24 mouse cellular contexts compared by ENCODE assay signal in genomic region chr11:20313576-20313975, GRCm38 (mm10). TPM values are rescaled to one million over a fixed set of nuclear protein-coding genes. Genes with fewer than 3 reads are reported as not detected.
DNase-seq lines count a peak whose midpoint lies in the region; ATAC-seq lines count a peak whose summit lies in the region.
"Had no signal": no experiment of that assay in that cellular context is flagged by ENCODE, and none has a peak within 500 bp of the region (broad histone marks: within the 10 kb centered on the region; RNA-seq: fewer than 3 reads in every experiment).

No protein-coding gene starts in this region.

- WGBS in kidney, embryonic 14.5 days = 92% methylated on average over 8 of the region's 8 CpGs
- WGBS in kidney, embryonic 15.5 days = 92% methylated on average over 8 of the region's 8 CpGs
- 93% methylated on average over 8 of the region's 8 CpGs for WGBS in hindbrain, embryonic 10.5 days

- H3K27ac ChIP-seq in kidney, embryonic 14.5 days (ENCODE audit: low read depth, low read length) = no peak overlapping the region
- no peak overlapping the region for H3K27ac ChIP-seq in kidney, embryonic 15.5 days
- H3K27ac ChIP-seq in hindbrain, embryonic 10.5 days = no peak overlapping the region
- H3K27ac ChIP-seq: embryonic facial prominence, embryonic 10.5 days; embryonic facial prominence, embryonic 13.5 days; forebrain, embryonic 12.5 days; forebrain, embryonic 15.5 days; heart, adult 2 months; heart, embryonic 10.5 days; hindbrain, embryonic 13.5 days had no signal

- H3K4me2 ChIP-seq in kidney, embryonic 14.5 days (replicated peaks; ENCODE audit: low read depth, low read length) = no peak overlapping the region
- no peak overlapping the region for H3K4me2 ChIP-seq in kidney, embryonic 15.5 days
- H3K4me2 ChIP-seq: embryonic facial prominence, embryonic 13.5 days; forebrain, embryonic 12.5 days; forebrain, embryonic 15.5 days; hindbrain, embryonic 13.5 days had no signal

- H3K36me3 ChIP-seq in kidney, embryonic 14.5 days (ENCODE audit: control insufficient read depth, insufficient read depth, low read length) = no peaks in the 10 kb centered on the region
- H3K36me3 ChIP-seq in kidney, embryonic 15.5 days = peaks cover under 1% of the 10 kb centered on the region
- peaks cover 35% of the 10 kb centered on the region for H3K36me3 ChIP-seq in hindbrain, embryonic 10.5 days

- no peak for ATAC-seq in kidney, embryonic 14.5 days (ENCODE audit: low FRiP score, low TSS enrichment)
- ATAC-seq in kidney, embryonic 15.5 days (replicated peaks; ENCODE audit: low FRiP score) = no peak
- ATAC-seq: CD4-positive, CD25-positive, alpha-beta regulatory T cell, adult 4 months; forebrain, embryonic 15.5 days; hindbrain, embryonic 16.5 days had no signal

- no peaks in the 10 kb centered on the region for H3K9me3 ChIP-seq in kidney, embryonic 14.5 days (ENCODE audit: control insufficient read depth, low read length)
- no peaks in the 10 kb centered on the region for H3K9me3 ChIP-seq in kidney, embryonic 15.5 days (replicated peaks)
- H3K9me3 ChIP-seq in hindbrain, embryonic 10.5 days = no peaks in the 10 kb centered on the region
- H3K9me3 ChIP-seq: embryonic facial prominence, embryonic 10.5 days; embryonic facial prominence, embryonic 13.5 days; forebrain, embryonic 12.5 days; forebrain, embryonic 15.5 days; heart, embryonic 10.5 days; hindbrain, embryonic 13.5 days had no signal

- DNase-seq in kidney, adult 18-20 months = peak; percentile 50
- DNase-seq in kidney, adult 9 months = peak; percentile 86
- DNase-seq in kidney, postnatal 36 days = peak; percentile 76
- DNase-seq in hindbrain, embryonic 10.5 days (ENCODE audit: low spot score) = no peak
- DNase-seq: adrenal gland, adult 2 months; adrenal gland, postnatal 14 days; cerebellum, adult 11 months; cerebellum, adult 2 months; cerebellum, adult 9-11 months; cerebellum, postnatal 25 days; embryo, embryonic 11 days; gastrocnemius, postnatal 25 days; heart, adult 2 months had no signal

- no peak overlapping the region for H3K4me3 ChIP-seq in kidney, embryonic 14.5 days (ENCODE audit: low read length)
- H3K4me3 ChIP-seq in kidney, embryonic 15.5 days (replicated peaks) = no peak overlapping the region
- no peak overlapping the region for H3K4me3 ChIP-seq in hindbrain, embryonic 10.5 days
- H3K4me3 ChIP-seq: embryonic facial prominence, embryonic 10.5 days; embryonic facial prominence, embryonic 13.5 days; erythroblast, embryonic 14.5 days; forebrain, embryonic 12.5 days; forebrain, embryonic 15.5 days; heart, adult 2 months; heart, embryonic 10.5 days; hindbrain, embryonic 13.5 days had no signal

- no peaks in the 10 kb centered on the region for H3K4me1 ChIP-seq in kidney, embryonic 14.5 days (ENCODE audit: control insufficient read depth, insufficient read depth, low read length)
- 0 out of 2 replicates have a peak, but pooled peaks cover 3% of the 10 kb centered on the region for H3K4me1 ChIP-seq in kidney, embryonic 15.5 days
- no peaks in the 10 kb centered on the region for H3K4me1 ChIP-seq in hindbrain, embryonic 10.5 days (replicated peaks)
- H3K4me1 ChIP-seq: embryonic facial prominence, embryonic 13.5 days; forebrain, embryonic 12.5 days; forebrain, embryonic 15.5 days; hindbrain, embryonic 13.5 days had no signal

- no peaks in the 10 kb centered on the region for H3K27me3 ChIP-seq in kidney, embryonic 14.5 days (ENCODE audit: control insufficient read depth, insufficient read depth, low read length)
- no peaks in the 10 kb centered on the region for H3K27me3 ChIP-seq in kidney, embryonic 15.5 days
- no peaks in the 10 kb centered on the region for H3K27me3 ChIP-seq in hindbrain, embryonic 10.5 days (ENCODE audit: insufficient read depth, poor library complexity, severe bottlenecking)
- H3K27me3 ChIP-seq: embryonic facial prominence, embryonic 13.5 days; forebrain, embryonic 12.5 days; forebrain, embryonic 15.5 days; hindbrain, embryonic 13.5 days had no signal

- no peak overlapping the region for H3K9ac ChIP-seq in kidney, embryonic 14.5 days (ENCODE audit: low read depth, low read length)
- H3K9ac ChIP-seq in kidney, embryonic 15.5 days = no peak overlapping the region
- H3K9ac ChIP-seq: embryonic facial prominence, embryonic 13.5 days; forebrain, embryonic 12.5 days; forebrain, embryonic 15.5 days; hindbrain, embryonic 13.5 days had no signal

RNA-seq across cellular contexts. Expression of gene Slc1a4, which starts 18.9 kb away (rescaled TPM):
- 5.2 and 10.9 TPM in 2 replicates for polyA plus RNA-seq in kidney, embryonic 14.5 days (2014; fragmentation: Nextera tagmentation; extraction: Ambion mirVana)
- 10.0 and 10.1 TPM in 2 replicates for polyA plus RNA-seq in kidney, embryonic 15.5 days (2015; fragmentation: Nextera tagmentation; extraction: Ambion mirVana)
- 15.3 and 15.7 TPM in 2 replicates for polyA plus RNA-seq in hindbrain, embryonic 10.5 days (2016; fragmentation: Nextera tagmentation; extraction: Ambion mirVana)
